Mouse (Mus musculus): ENCODE measurements around the gene Adam22. TPM values are rescaled to one million over a fixed set of nuclear protein-coding genes. Genes with fewer than 3 reads are reported as not detected.

Gene Adam22
- 0.11 TPM for polyA plus RNA-seq (2014; fragmentation: Illumina TruSeq; extraction: RNeasy Lipid Tissue Mini Kit (QIAGEN cat#74804); ENCODE audit: low read depth, low replicate concordance)

GRCm38 (mm10) chr5:8367614-8368327 is at the start of gene Adam22:
Adam22 (minus strand) TSS chr5:8368160.

GRCm38 (mm10) chr5:8045855-8046254 is 322.1 kb downstream of the Adam22 start, which contains the start of gene Sri:
Sri (plus strand) TSS chr5:8046078.

Other genes with a start within 250 kb of the Adam22 start
- gene Dbf4, start 54.6 kb upstream of the Adam22 start, polyA plus RNA-seq (2014; fragmentation: Illumina TruSeq; extraction: RNeasy Lipid Tissue Mini Kit (QIAGEN cat#74804); ENCODE audit: low read depth, low replicate concordance): 3.0 TPM
- 10.7 TPM for gene Slc25a40, start 54.7 kb upstream of the Adam22 start, polyA plus RNA-seq (2014; fragmentation: Illumina TruSeq; extraction: RNeasy Lipid Tissue Mini Kit (QIAGEN cat#74804); ENCODE audit: low read depth, low replicate concordance)